Mouse (Mus musculus) neural tube, embryonic 11.5 days (tissue): ENCODE measurements around the gene Serpinf2. TPM values are rescaled to one million over a fixed set of nuclear protein-coding genes. Genes with fewer than 3 reads are reported as not detected.

ENCODE experiments used
- ATAC-seq: fragments of 200-750 bp; cut with Nextera tagmentation; 2 replicates; pipeline ENCODE4 v1.8.0; 2017; ENCODE audit warnings: moderate number of reproducible peaks, mild to moderate bottlenecking, moderate TSS enrichment, moderate library complexity; ENCODE audit not compliant: insufficient read depth, low FRiP score, low TSS enrichment
- DNase-seq: peaks from one replicate; pipeline ENCODE4 v3.0.0-alpha.2; 2015; ENCODE audit warnings: low spot score
- H3K27ac ChIP-seq: fragments of 300-500 bp; sonication (generic); 2 replicates; pipeline ENCODE4 v1.5.1; 2014; ENCODE audit warnings: low read depth, mild to moderate bottlenecking, low read length
- H3K27me3 ChIP-seq: fragments of 300-500 bp; sonication (generic); 2 replicates; pipeline ENCODE4 v1.6.1; 2014; ENCODE audit warnings: mild to moderate bottlenecking, low read length, mixed read lengths; ENCODE audit not compliant: control insufficient read depth, insufficient read depth
- H3K36me3 ChIP-seq: fragments of 300-500 bp; sonication (generic); 2 replicates; pipeline ENCODE4 v1.6.1; 2014; ENCODE audit warnings: mild to moderate bottlenecking, low read length, moderate library complexity, mixed read lengths; ENCODE audit not compliant: control insufficient read depth, insufficient read depth
- H3K4me1 ChIP-seq: fragments of 300-500 bp; sonication (generic); 2 replicates; pipeline ENCODE4 v1.6.1; 2014; ENCODE audit warnings: low read length, mixed read lengths; ENCODE audit not compliant: control insufficient read depth, insufficient read depth
- H3K4me2 ChIP-seq: fragments of 300-500 bp; sonication (generic); 2 replicates; pipeline ENCODE4 v1.6.1; 2014; ENCODE audit warnings: low read depth, mild to moderate bottlenecking, moderate library complexity
- H3K4me3 ChIP-seq: fragments of 300-500 bp; sonication (generic); 2 replicates; pipeline ENCODE4 v1.5.1; 2014; ENCODE audit warnings: low read depth, low read length
- H3K9ac ChIP-seq: fragments of 300-500 bp; sonication (generic); 2 replicates; pipeline ENCODE4 v1.6.1; 2014; ENCODE audit warnings: mild to moderate bottlenecking, low read length
- H3K9me3 ChIP-seq: fragments of 300-500 bp; sonication (generic); 2 replicates; pipeline ENCODE4 v1.6.1; 2016; ENCODE audit warnings: low read length; ENCODE audit not compliant: control insufficient read depth
- WGBS: fragments of 180-500 bp; shearing (Covaris S2); extraction: QIAGEN DNeasy Blood & Tissue Kit; methylation state at CpG from one replicate; pipeline ENCODE4 v1.1.7; 2014; 5-methylcytosine and 5-hydroxymethylcytosine counted together
- polyA plus RNA-seq: library from polyadenylated mRNA; unstranded; fragments of >200 nt; fragmentation: Nextera tagmentation; extraction: Ambion mirVana; gene quantifications from 2 replicates; pipeline ENCODE4 v1.2.1, GENCODE M21; 2014

Gene Serpinf2
- polyA plus RNA-seq, 1 experiment from 2014 or later, result 0.17 TPM

- Histone ChIP-seq H3K36me3 (peaks cover 2% of the 10 kb centered on the region), H3K4me2 (no peak overlapping the region), H3K4me1 (no peaks in the 10 kb centered on the region), H3K4me3 (no peak overlapping the region), H3K27me3 (no peaks in the 10 kb centered on the region), H3K9ac (no peak overlapping the region), H3K9me3 (no peaks in the 10 kb centered on the region), H3K27ac (no peak overlapping the region)
- no peak for DNase-seq
- WGBS, result 61% methylated on average over 7 of the region's 7 CpGs
- no peak for ATAC-seq
Measured at GRCm38 (mm10) chr11:75415096-75415495, 24.3 kb downstream of the Serpinf2 start.

GRCm38 (mm10) chr11:75410591-75410990 lies 28.8 kb downstream of the Serpinf2 start:
- Histone ChIP-seq H3K9ac (no peak overlapping the region), H3K27me3 (no peaks in the 10 kb centered on the region), H3K4me2 (no peak overlapping the region), H3K4me1 (no peaks in the 10 kb centered on the region), H3K9me3 (no peaks in the 10 kb centered on the region), H3K27ac (no peak overlapping the region), H3K4me3 (no peak overlapping the region), H3K36me3 (peaks cover 2% of the 10 kb centered on the region)
- WGBS, result 94% methylated on average over 7 of the region's 7 CpGs
- DNase-seq (no peak), ATAC-seq (no peak)

GRCm38 (mm10) chr11:75409679-75410575 lies 29.5 kb downstream of the Serpinf2 start:
- Histone ChIP-seq H3K9ac (no peak overlapping the region), H3K4me1 (no peaks in the 10 kb centered on the region), H3K4me3 (no peak overlapping the region), H3K27me3 (no peaks in the 10 kb centered on the region), H3K27ac (no peak overlapping the region), H3K9me3 (no peaks in the 10 kb centered on the region), H3K36me3 (no peaks in the 10 kb centered on the region), H3K4me2 (no peak overlapping the region)
- ATAC-seq, result no peak
- DNase-seq, result no peak
- WGBS, result 86% methylated on average over 17 of the region's 17 CpGs

GRCm38 (mm10) chr11:75406865-75407264 lies 32.5 kb downstream of the Serpinf2 start:
- H3K4me2 ChIP-seq, result no peak overlapping the region
- peak; percentile 38 for DNase-seq
- WGBS, result 43% methylated on average over 3 of the region's 3 CpGs

GRCm38 (mm10) chr11:75406104-75406503 lies 33.3 kb downstream of the Serpinf2 start:
- DNase-seq, result no peak
- H3K4me2 ChIP-seq, result no peak overlapping the region
- H3K4me1 ChIP-seq, result no peaks in the 10 kb centered on the region
- no peaks in the 10 kb centered on the region for H3K27me3 ChIP-seq
- WGBS, result 69% methylated on average over 4 of the region's 4 CpGs
- no peak overlapping the region for H3K9ac ChIP-seq
- H3K27ac ChIP-seq, result no peak overlapping the region
- H3K4me3 ChIP-seq, result no peak overlapping the region
- H3K9me3 ChIP-seq, result no peaks in the 10 kb centered on the region
- no peaks in the 10 kb centered on the region for H3K36me3 ChIP-seq
- ATAC-seq, result no peak

More at GRCm38 (mm10) chr11:75406865-75407264, 32.5 kb downstream of the Serpinf2 start:
- Histone ChIP-seq H3K27me3 (no peaks in the 10 kb centered on the region), H3K36me3 (no peaks in the 10 kb centered on the region), H3K27ac (no peak overlapping the region), H3K4me3 (no peak overlapping the region), H3K4me1 (no peaks in the 10 kb centered on the region), H3K9ac (no peak overlapping the region), H3K9me3 (no peaks in the 10 kb centered on the region)
- ATAC-seq, result no peak

- ATAC-seq, result no peak
- 91% methylated on average over 6 of the region's 6 CpGs for WGBS
- Histone ChIP-seq H3K9me3 (no peaks in the 10 kb centered on the region), H3K4me1 (no peaks in the 10 kb centered on the region), H3K27ac (no peak overlapping the region), H3K4me2 (no peak overlapping the region), H3K27me3 (no peaks in the 10 kb centered on the region), H3K9ac (no peak overlapping the region), H3K36me3 (no peaks in the 10 kb centered on the region), H3K4me3 (no peak overlapping the region)
- no peak for DNase-seq
Measured at GRCm38 (mm10) chr11:75404801-75405200, 34.6 kb downstream of the Serpinf2 start.

- no peak overlapping the region for H3K27ac ChIP-seq
- H3K9ac ChIP-seq, result no peak overlapping the region
- DNase-seq (no peak), ATAC-seq (no peak)
- no peak overlapping the region for H3K4me3 ChIP-seq
- no peaks in the 10 kb centered on the region for H3K27me3 ChIP-seq
- no peaks in the 10 kb centered on the region for H3K36me3 ChIP-seq
- no peaks in the 10 kb centered on the region for H3K9me3 ChIP-seq
- WGBS, result 80% methylated on average over 6 of the region's 6 CpGs
- H3K4me1 ChIP-seq, result no peaks in the 10 kb centered on the region
- H3K4me2 ChIP-seq, result no peak overlapping the region
Measured at GRCm38 (mm10) chr11:75403301-75404052, 35.9 kb downstream of the Serpinf2 start.

- Histone ChIP-seq H3K4me3 (no peak overlapping the region), H3K9me3 (no peaks in the 10 kb centered on the region), H3K4me2 (no peak overlapping the region), H3K36me3 (no peaks in the 10 kb centered on the region), H3K27ac (no peak overlapping the region), H3K9ac (no peak overlapping the region), H3K4me1 (no peaks in the 10 kb centered on the region), H3K27me3 (no peaks in the 10 kb centered on the region)
- WGBS, result 66% methylated on average over 5 of the region's 5 CpGs
- ATAC-seq (no peak), DNase-seq (peak; percentile 33)
Measured at GRCm38 (mm10) chr11:75402271-75402690, 37.1 kb downstream of the Serpinf2 start.
